Mouse (Mus musculus) embryonic facial prominence, embryonic 11.5 days (tissue): Measurements from ENCODE around the gene Slc25a22. TPM values are rescaled to one million over a fixed set of nuclear protein-coding genes. Genes with fewer than 3 reads are reported as not detected.

Experiments used
- ATAC-seq: fragments of 200-750 bp; cut with Nextera tagmentation; replicated peaks from 2 replicates; pipeline ENCODE4 v1.8.0; 2017; ENCODE audit warnings: low read depth; ENCODE audit not compliant: insufficient number of reproducible peaks, low FRiP score, low TSS enrichment
- DNase-seq: peaks from one replicate; pipeline ENCODE4 v3.0.0-alpha.2; 2015; ENCODE audit warnings: low spot score
- H3K27ac ChIP-seq: fragments of 300-500 bp; sonication (generic); replicated peaks from 2 replicates; pipeline ENCODE4 v1.5.1; 2014; ENCODE audit warnings: mild to moderate bottlenecking, low read depth, low read length, control low read depth
- H3K27me3 ChIP-seq: fragments of 300-500 bp; sonication (generic); 2 replicates; pipeline ENCODE4 v1.6.1; 2014; ENCODE audit warnings: mild to moderate bottlenecking, low read length, moderate library complexity, mixed read lengths; ENCODE audit not compliant: control insufficient read depth, insufficient read depth
- H3K36me3 ChIP-seq: fragments of 300-500 bp; sonication (generic); replicated peaks from 2 replicates; pipeline ENCODE4 v1.6.1; 2014; ENCODE audit warnings: low read depth, mild to moderate bottlenecking, low read length, moderate library complexity, mixed read lengths; ENCODE audit not compliant: control insufficient read depth, insufficient read depth
- H3K4me1 ChIP-seq: fragments of 300-500 bp; sonication (generic); 2 replicates; pipeline ENCODE4 v1.6.1; 2014; ENCODE audit warnings: low read length, mixed read lengths; ENCODE audit not compliant: control insufficient read depth, insufficient read depth
- H3K4me2 ChIP-seq: fragments of 300-500 bp; sonication (generic); 2 replicates; pipeline ENCODE4 v1.6.1; 2014; ENCODE audit warnings: low read depth, mild to moderate bottlenecking, control low read depth, low read length, moderate library complexity
- H3K4me3 ChIP-seq: fragments of 300-500 bp; sonication (generic); 2 replicates; pipeline ENCODE4 v1.5.1; 2014; ENCODE audit warnings: low read depth, low read length, control low read depth
- H3K9ac ChIP-seq: fragments of 300-500 bp; sonication (generic); replicated peaks from 2 replicates; pipeline ENCODE4 v1.6.1; 2014; ENCODE audit warnings: mild to moderate bottlenecking, control low read depth, low read length
- H3K9me3 ChIP-seq: fragments of 300-500 bp; sonication (generic); replicated peaks from 2 replicates; pipeline ENCODE4 v1.6.1; 2016; ENCODE audit warnings: mild to moderate bottlenecking, low read length, inconsistent platforms, mixed read lengths; ENCODE audit not compliant: control insufficient read depth
- whole genome bisulfite sequencing: fragments of 180-500 bp; shearing (Covaris S2); extraction: QIAGEN DNeasy Blood & Tissue Kit; methylation state at CpG from one replicate; pipeline ENCODE4 v1.1.7; 2014; 5-methylcytosine and 5-hydroxymethylcytosine counted together
- polyA plus RNA-seq: library from polyadenylated mRNA; unstranded; fragments of >200 nt; fragmentation: Nextera tagmentation; extraction: Ambion mirVana; gene quantifications from 2 replicates; pipeline ENCODE4 v1.2.1, GENCODE M21; 2014

Gene Slc25a22
- polyA plus RNA-seq, 1 experiment from 2014 or later, result 27.4 TPM

- H3K4me2 ChIP-seq, result peak overlapping the region; percentile 74
- 90% methylated on average over 6 of the region's 6 CpGs for WGBS
- DNase-seq (no peak), ATAC-seq (no peak)
- peaks cover 12% of the 10 kb centered on the region for H3K27me3 ChIP-seq
- H3K4me3 ChIP-seq, result peak overlapping the region; percentile 67
- no peaks in the 10 kb centered on the region for H3K9me3 ChIP-seq
- peak overlapping the region; percentile 53 for H3K9ac ChIP-seq
- no peak overlapping the region for H3K27ac ChIP-seq
- peaks cover 7% of the 10 kb centered on the region; the same call in 1 of the 2 replicates for H3K36me3 ChIP-seq
- peaks cover 25% of the 10 kb centered on the region for H3K4me1 ChIP-seq
Observed at GRCm38 (mm10) chr7:141469352-141469751, 31.7 kb upstream of the Slc25a22 start.

GRCm38 (mm10) chr7:141468522-141469211, 31.0 kb upstream of the Slc25a22 start:
- Histone ChIP-seq H3K9me3 (no peaks in the 10 kb centered on the region), H3K36me3 (peaks cover 7% of the 10 kb centered on the region; the same call in 1 of the 2 replicates), H3K27me3 (peaks cover 19% of the 10 kb centered on the region), H3K27ac (peak overlapping the region; percentile 67), H3K4me1 (peaks cover 26% of the 10 kb centered on the region), H3K4me3 (peak overlapping the region; percentile 67), H3K4me2 (peak overlapping the region; percentile 74), H3K9ac (peak overlapping the region; percentile 80)
- ATAC-seq, result peak; percentile 79
- 20% methylated on average over 8 of the region's 8 CpGs for WGBS
- DNase-seq, result peak; percentile 78

GRCm38 (mm10) chr7:141468164-141468521, 30.5 kb upstream of the Slc25a22 start:
- H3K9me3 ChIP-seq, result no peaks in the 10 kb centered on the region
- H3K36me3 ChIP-seq, result peaks cover 7% of the 10 kb centered on the region; the same call in 1 of the 2 replicates
- H3K9ac ChIP-seq, result peak overlapping the region; percentile 80
- peak overlapping the region; percentile 67 for H3K4me3 ChIP-seq
- DNase-seq (no peak), ATAC-seq (no peak)
- H3K4me1 ChIP-seq, result peaks cover 27% of the 10 kb centered on the region
- H3K4me2 ChIP-seq, result peak overlapping the region; percentile 74
- peaks cover 24% of the 10 kb centered on the region for H3K27me3 ChIP-seq
- H3K27ac ChIP-seq, result peak overlapping the region; percentile 67
- 21% methylated on average over 5 of the region's 5 CpGs for WGBS

GRCm38 (mm10) chr7:141467230-141468030, 29.7 kb upstream of the Slc25a22 start, which contains the start of gene Cd151:
Gene Cd151 (plus strand): TSS chr7:141467392.
- ATAC-seq, result peak; percentile 36
- under 1% methylated on average over 52 of the region's 52 CpGs for WGBS

GRCm38 (mm10) chr7:141466607-141467148, 29.0 kb upstream of the Slc25a22 start:
- H3K27me3 ChIP-seq, result peaks cover 36% of the 10 kb centered on the region
- peak overlapping the region; percentile 74 for H3K4me2 ChIP-seq
- H3K9me3 ChIP-seq, result no peaks in the 10 kb centered on the region
- peaks cover 7% of the 10 kb centered on the region; the same call in 1 of the 2 replicates for H3K36me3 ChIP-seq
- no peak for DNase-seq
- WGBS, result 61% methylated on average over 10 of the region's 10 CpGs
- H3K27ac ChIP-seq, result no peak overlapping the region; the same call in 1 of the 2 replicates
- peaks cover 32% of the 10 kb centered on the region for H3K4me1 ChIP-seq
- no peak for ATAC-seq
- peak overlapping the region; percentile 80 for H3K9ac ChIP-seq
- H3K4me3 ChIP-seq, result peak overlapping the region; percentile 67

More at GRCm38 (mm10) chr7:141467230-141468030, 29.7 kb upstream of the Slc25a22 start, which contains the start of gene Cd151:
- peaks cover 7% of the 10 kb centered on the region; the same call in 1 of the 2 replicates for H3K36me3 ChIP-seq
- no peaks in the 10 kb centered on the region for H3K9me3 ChIP-seq
- H3K27me3 ChIP-seq, result peaks cover 29% of the 10 kb centered on the region
- H3K4me3 ChIP-seq, result peak within 1 kb of the TSS; percentile 67
- DNase-seq, result peak; percentile 88
- peak within 1 kb of the TSS; percentile 74 for H3K4me2 ChIP-seq
- H3K9ac ChIP-seq, result peak within 1 kb of the TSS; percentile 80
- peak within 1 kb of the TSS; percentile 67 for H3K27ac ChIP-seq
- peaks cover 27% of the 10 kb centered on the region for H3K4me1 ChIP-seq

GRCm38 (mm10) chr7:141466045-141466394, 28.3 kb upstream of the Slc25a22 start:
- Histone ChIP-seq H3K9me3 (no peaks in the 10 kb centered on the region), H3K27me3 (peaks cover 40% of the 10 kb centered on the region), H3K4me2 (no peak overlapping the region), H3K27ac (no peak overlapping the region), H3K4me3 (no peak overlapping the region), H3K36me3 (peaks cover 7% of the 10 kb centered on the region; the same call in 1 of the 2 replicates), H3K4me1 (peaks cover 33% of the 10 kb centered on the region), H3K9ac (no peak overlapping the region)
- ATAC-seq (no peak), DNase-seq (no peak)
- 75% methylated on average over 7 of the region's 7 CpGs for WGBS

GRCm38 (mm10) chr7:141465388-141466044, 27.8 kb upstream of the Slc25a22 start:
- Histone ChIP-seq H3K4me3 (no peak overlapping the region), H3K27ac (no peak overlapping the region), H3K9ac (no peak overlapping the region; the same call in 1 of the 2 replicates), H3K4me2 (no peak overlapping the region), H3K4me1 (peaks cover 33% of the 10 kb centered on the region), H3K27me3 (peaks cover 44% of the 10 kb centered on the region), H3K36me3 (peaks cover 6% of the 10 kb centered on the region; the same call in 1 of the 2 replicates), H3K9me3 (no peaks in the 10 kb centered on the region)
- DNase-seq (no peak), ATAC-seq (no peak)
- WGBS, result 34% methylated on average over 8 of the region's 10 CpGs
